Mouse (Mus musculus): ENCODE data around the gene Prkch. TPM values are rescaled to one million over a fixed set of nuclear protein-coding genes. Genes with fewer than 3 reads are reported as not detected.

The Prkch gene
- polyA plus RNA-seq, 1 experiment from 2014 or later: 14.3 TPM

GRCm38 (mm10) chr12:73815892-73816291, 231.3 kb downstream of the Prkch start:
- H3K9ac ChIP-seq: no peak overlapping the region
- no peaks in the 10 kb centered on the region for H3K4me1 ChIP-seq
- no peak for ATAC-seq (ENCODE audit: low FRiP score, low read depth)
- H3K27ac ChIP-seq: no peak overlapping the region
- H3K4me2 ChIP-seq (replicated peaks): no peak overlapping the region
- H3K4me3 ChIP-seq: no peak overlapping the region
- 73% methylated on average over 2 of the region's 2 CpGs for WGBS
- H3K36me3 ChIP-seq: no peaks in the 10 kb centered on the region
- H3K27me3 ChIP-seq (replicated peaks): no peaks in the 10 kb centered on the region
- H3K9me3 ChIP-seq: no peaks in the 10 kb centered on the region

GRCm38 (mm10) chr12:73816866-73817265, 232.3 kb downstream of the Prkch start:
- H3K36me3 ChIP-seq: no peaks in the 10 kb centered on the region
- H3K4me1 ChIP-seq: no peaks in the 10 kb centered on the region
- H3K9me3 ChIP-seq: no peaks in the 10 kb centered on the region
- no peak for ATAC-seq (ENCODE audit: low FRiP score, low read depth)
- no peak overlapping the region for H3K4me3 ChIP-seq
- no peaks in the 10 kb centered on the region for H3K27me3 ChIP-seq (replicated peaks)
- no peak overlapping the region for H3K9ac ChIP-seq
- no peak overlapping the region for H3K4me2 ChIP-seq (replicated peaks)
- no peak overlapping the region for H3K27ac ChIP-seq
- 90% methylated on average over 1 of the region's 1 CpGs for WGBS

- Histone ChIP-seq H3K4me3 (no peak overlapping the region), H3K27ac (no peak overlapping the region), H3K9ac (no peak overlapping the region), H3K36me3 (no peaks in the 10 kb centered on the region), H3K27me3 (replicated peaks) (no peaks in the 10 kb centered on the region), H3K9me3 (no peaks in the 10 kb centered on the region), H3K4me1 (no peaks in the 10 kb centered on the region), H3K4me2 (replicated peaks) (no peak overlapping the region)
- WGBS: 63% methylated on average over 1 of the region's 1 CpGs
- no peak for ATAC-seq (ENCODE audit: low FRiP score, low read depth)
Observed at GRCm38 (mm10) chr12:73818801-73819200, 234.2 kb downstream of the Prkch start.

- Histone ChIP-seq H3K36me3 (no peaks in the 10 kb centered on the region), H3K27ac (no peak overlapping the region), H3K9me3 (no peaks in the 10 kb centered on the region), H3K4me1 (no peaks in the 10 kb centered on the region), H3K27me3 (replicated peaks) (no peaks in the 10 kb centered on the region), H3K4me2 (replicated peaks) (no peak overlapping the region), H3K9ac (no peak overlapping the region), H3K4me3 (no peak overlapping the region)
- no peak for ATAC-seq (ENCODE audit: low FRiP score, low read depth)
- 87% methylated on average over 4 of the region's 4 CpGs for WGBS
Observed at GRCm38 (mm10) chr12:73821176-73821575, 236.6 kb downstream of the Prkch start.

GRCm38 (mm10) chr12:73822331-73822730, 237.7 kb downstream of the Prkch start:
- no peak overlapping the region for H3K9ac ChIP-seq
- no peaks in the 10 kb centered on the region for H3K9me3 ChIP-seq
- H3K4me3 ChIP-seq: no peak overlapping the region
- H3K4me2 ChIP-seq (replicated peaks): no peak overlapping the region
- ATAC-seq (ENCODE audit: low FRiP score, low read depth): no peak
- no peaks in the 10 kb centered on the region for H3K27me3 ChIP-seq (replicated peaks)
- 86% methylated on average over 12 of the region's 12 CpGs for WGBS
- H3K4me1 ChIP-seq: no peaks in the 10 kb centered on the region
- H3K36me3 ChIP-seq: no peaks in the 10 kb centered on the region
- no peak overlapping the region for H3K27ac ChIP-seq

GRCm38 (mm10) chr12:73824828-73825227, 240.2 kb downstream of the Prkch start:
- H3K36me3 ChIP-seq: no peaks in the 10 kb centered on the region
- no peak overlapping the region for H3K9ac ChIP-seq
- no peaks in the 10 kb centered on the region for H3K9me3 ChIP-seq
- ATAC-seq (ENCODE audit: low FRiP score, low read depth): no peak
- no peak overlapping the region for H3K4me2 ChIP-seq (replicated peaks)
- no peak overlapping the region for H3K4me3 ChIP-seq
- no peak overlapping the region for H3K27ac ChIP-seq
- H3K27me3 ChIP-seq (replicated peaks): no peaks in the 10 kb centered on the region
- H3K4me1 ChIP-seq: no peaks in the 10 kb centered on the region
- WGBS: 89% methylated on average over 1 of the region's 1 CpGs

Other genes with a start within 250 kb of the Prkch start
- 1.8 and 2.9 TPM in 2 replicates for gene Tmem30b, start 38.4 kb upstream of the Prkch start, polyA plus RNA-seq (2016; fragmentation: Nextera tagmentation; extraction: Ambion mirVana)